Mouse (Mus musculus) thymus, postnatal 36 days (tissue): ENCODE data around the gene Hadhb.
"Not testable (repeated sequence)": the region's sequence is repeated elsewhere in the genome, so short reads cannot be mapped to it uniquely, and the experiment has no call there.

Experiments used
- DNase-seq, 2 experiments: peaks; one replicate each; pipeline ENCODE4 v3.0.0; 2022; ENCODE audit warnings: mixed read lengths in 2 of 2

Hadhb gene

GRCm38 (mm10) chr5:30187687-30188485 is 32.8 kb downstream of the Hadhb start:
- DNase-seq = no peak

- no peak for DNase-seq
These were observed 37.4 kb downstream of the Hadhb start for GRCm38 (mm10) chr5:30192452-30192851.

- no peak for DNase-seq
These were observed 40.3 kb downstream of the Hadhb start for GRCm38 (mm10) chr5:30195340-30195739.

DNA sequence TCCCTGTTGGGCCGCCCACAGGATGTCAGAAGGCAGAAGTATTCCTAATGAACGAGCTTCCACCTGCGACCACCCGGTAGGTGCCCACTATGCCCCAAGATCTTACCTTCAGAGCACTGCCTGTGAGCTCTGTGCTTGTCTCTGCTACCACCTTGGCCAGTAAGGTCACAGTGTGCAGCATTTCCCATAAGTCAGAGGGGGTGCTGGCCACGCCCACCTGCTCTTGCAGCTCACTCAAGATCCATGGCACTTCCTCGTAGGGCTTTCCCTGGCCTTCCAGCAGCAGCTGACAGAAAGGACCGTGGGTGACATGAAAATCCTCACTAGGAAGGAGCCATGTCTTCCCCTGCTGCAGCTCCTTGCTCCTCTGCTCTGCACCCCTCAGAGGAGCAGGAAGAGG is 43.2 kb downstream of the Hadhb start:
- DNase-seq = peak in 1 of 2 experiments; percentile 22

DNA sequence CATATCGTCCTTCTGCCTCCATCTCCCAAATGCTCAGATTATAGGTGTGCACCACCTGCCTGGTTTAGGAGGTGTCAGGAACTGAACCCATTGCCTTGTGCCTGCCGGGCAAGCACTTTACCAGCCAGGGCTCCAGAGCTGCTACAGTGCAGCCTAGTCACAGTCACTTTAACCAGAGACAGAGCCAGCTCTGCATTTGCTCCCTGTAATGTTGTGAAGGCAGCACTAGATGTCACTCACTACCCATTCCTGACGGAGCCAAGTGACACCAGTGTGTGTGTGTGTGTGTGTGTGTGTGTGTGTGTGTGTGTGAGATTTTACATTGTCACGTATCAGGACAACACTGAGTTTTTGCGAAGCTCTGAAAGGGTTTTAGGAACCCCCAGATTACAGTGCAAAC is 46.5 kb downstream of the Hadhb start:
- no peak for DNase-seq

DNA sequence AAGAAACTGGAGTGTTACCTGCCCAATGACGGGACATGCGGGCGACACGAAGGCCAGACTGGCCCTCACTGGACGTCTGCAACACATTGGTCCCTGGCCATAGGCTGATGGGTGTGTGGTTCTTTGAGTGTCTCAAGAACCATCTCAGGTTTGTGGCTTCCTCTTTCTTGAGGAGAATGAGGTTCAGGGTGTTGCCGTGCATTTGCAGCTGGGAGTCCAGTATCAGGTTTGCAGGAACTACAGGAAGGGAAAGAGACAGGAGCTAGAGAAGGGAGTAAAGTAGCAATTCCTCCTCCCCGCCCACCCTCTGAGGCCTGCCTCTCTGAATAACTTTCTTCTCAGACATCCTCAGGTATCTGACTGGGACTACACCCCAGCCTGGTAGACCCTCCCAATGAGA is 47.2 kb downstream of the Hadhb start:
- DNase-seq = no peak

GRCm38 (mm10) chr5:30203216-30203885 is 48.3 kb downstream of the Hadhb start:
- DNase-seq = no peak

GRCm38 (mm10) chr5:30204441-30204840 is 49.4 kb downstream of the Hadhb start:
- no peak for DNase-seq

GRCm38 (mm10) chr5:30205034-30205433 is 50.0 kb downstream of the Hadhb start:
- no peak for DNase-seq

DNA sequence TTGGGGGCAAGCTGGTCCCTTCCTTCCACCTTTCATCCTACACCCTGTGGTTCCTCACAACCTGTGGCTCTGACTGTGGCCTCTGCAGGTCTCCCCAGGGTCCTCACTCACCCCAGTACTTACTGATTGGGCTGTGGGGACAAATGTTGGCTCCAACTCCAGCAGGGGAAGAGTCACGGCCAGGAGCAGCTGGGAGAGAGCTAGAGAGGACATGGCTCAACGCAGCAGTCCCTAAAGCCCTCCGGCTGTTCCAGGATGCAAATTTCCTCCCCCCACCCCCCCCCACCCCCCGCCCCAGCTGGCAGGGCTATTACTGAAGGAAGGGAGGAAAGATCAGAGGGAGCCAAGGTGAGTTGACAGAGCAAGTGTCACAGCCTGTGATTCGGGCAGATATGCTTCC is 50.4 kb downstream of the Hadhb start, which contains the start of gene Adgrf3:
TSS of gene Adgrf3 (minus strand) at position 230 of the 400 bp plus-strand sequence.
- DNase-seq = no peak

- DNase-seq = peak; percentile 27 to 35
These were observed 52.2 kb downstream of the Hadhb start for GRCm38 (mm10) chr5:30207276-30207675.

DNA sequence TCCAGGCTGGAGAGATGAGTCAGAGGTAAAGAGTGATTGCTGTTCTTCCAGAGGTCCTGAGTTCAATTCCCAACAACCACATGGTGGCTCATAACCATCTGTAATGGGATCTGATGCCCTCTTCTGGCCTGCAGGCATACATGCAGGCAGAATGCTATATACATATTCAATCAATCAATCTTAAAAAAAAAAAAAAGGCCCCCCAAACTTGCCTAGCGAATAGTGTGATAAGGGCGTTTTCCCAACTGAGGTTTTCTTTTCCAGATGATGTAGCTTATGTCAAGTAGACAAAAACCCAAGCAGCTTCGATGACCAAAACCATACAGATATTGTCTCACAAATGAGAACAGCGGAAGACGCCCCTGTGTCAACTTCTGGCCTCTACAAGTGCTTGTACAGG is 55.7 kb downstream of the Hadhb start:
- not testable (repeated sequence) for DNase-seq

DNA sequence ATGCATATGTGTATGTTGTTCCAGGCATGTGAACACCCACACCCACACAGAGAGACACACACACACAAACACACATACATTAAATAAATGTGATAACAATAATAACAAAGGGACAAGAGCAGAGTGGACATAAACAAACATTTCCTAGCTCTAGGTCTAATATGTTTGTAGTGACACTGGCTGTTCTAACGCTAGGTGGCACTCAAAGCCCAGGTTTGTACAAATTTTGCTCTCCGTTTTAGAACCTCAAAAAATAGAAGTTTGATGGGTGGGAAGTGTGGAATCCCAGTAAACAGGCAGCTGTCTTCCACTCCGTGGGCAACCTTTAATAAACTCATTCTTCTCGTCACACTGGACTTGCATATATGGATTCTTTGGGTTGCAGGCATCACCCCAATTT is 59.8 kb downstream of the Hadhb start:
- peak; percentile 39 to 55 for DNase-seq

DNA sequence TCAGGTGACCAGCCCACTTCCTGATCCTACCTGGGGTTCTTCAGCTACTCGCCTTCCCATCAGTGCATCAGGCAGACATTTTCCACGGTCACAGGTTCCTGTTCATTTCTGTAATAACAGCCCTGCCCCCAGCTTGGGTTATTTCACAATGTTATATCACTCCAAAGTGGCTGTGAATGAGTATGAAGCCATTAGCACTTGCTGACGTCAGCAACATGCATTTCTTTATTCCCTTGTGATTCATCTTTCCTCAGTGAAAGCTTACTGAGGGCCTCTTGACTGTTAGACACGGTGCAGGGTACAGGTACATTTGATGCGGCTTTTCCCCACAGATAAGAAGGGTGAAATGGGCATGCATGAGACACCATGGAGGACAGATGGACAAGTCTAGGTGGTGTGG is 60.9 kb downstream of the Hadhb start:
- DNase-seq = no peak

DNA sequence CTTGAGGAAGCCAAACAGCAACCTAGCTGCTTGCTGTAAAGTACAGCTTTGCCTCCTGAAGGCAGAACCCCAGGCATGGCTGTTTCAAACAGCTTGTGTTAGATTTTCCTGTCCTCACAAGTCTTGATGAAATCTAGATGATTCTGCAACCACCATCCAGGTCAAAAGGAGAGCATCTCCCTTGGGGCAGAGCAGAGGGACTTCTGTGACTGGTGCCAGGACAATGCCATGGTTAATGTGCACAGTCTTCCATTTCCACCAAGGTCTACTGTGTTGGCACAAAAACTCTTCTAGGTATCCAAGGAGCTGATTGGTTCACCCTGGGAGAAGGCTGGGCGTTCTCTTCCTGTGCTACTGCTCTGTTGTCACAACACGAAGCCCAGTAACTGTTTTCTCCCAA is 64.7 kb downstream of the Hadhb start:
- no peak for DNase-seq

DNA sequence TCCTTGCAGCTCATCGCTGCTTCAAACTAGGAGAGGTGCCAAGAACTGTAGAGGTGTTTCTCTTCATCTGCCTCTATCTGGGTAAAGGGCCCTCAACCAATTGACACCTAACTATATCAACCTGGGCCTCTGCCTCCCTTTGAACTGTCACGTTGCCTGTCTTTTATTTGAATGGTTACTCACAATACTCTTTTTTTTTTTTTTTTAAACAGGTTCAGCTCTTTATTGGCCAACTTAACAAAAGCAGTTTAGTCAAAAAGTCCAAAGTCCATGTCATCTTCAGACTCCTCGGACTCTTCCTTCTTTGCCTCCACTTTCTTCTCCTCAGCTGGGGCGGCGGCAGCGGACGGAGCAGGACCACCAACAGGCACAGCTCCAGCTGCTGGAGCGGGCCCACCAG is 65.6 kb downstream of the Hadhb start:
- DNase-seq = no peak

- no peak for DNase-seq
These were observed 67.6 kb downstream of the Hadhb start for GRCm38 (mm10) chr5:30222681-30223080.

- DNase-seq = peak; percentile 58 to 64
These were observed 75.9 kb downstream of the Hadhb start for GRCm38 (mm10) chr5:30230901-30231300.

- no peak for DNase-seq
These were observed 76.8 kb downstream of the Hadhb start for GRCm38 (mm10) chr5:30231891-30232270.

DNA sequence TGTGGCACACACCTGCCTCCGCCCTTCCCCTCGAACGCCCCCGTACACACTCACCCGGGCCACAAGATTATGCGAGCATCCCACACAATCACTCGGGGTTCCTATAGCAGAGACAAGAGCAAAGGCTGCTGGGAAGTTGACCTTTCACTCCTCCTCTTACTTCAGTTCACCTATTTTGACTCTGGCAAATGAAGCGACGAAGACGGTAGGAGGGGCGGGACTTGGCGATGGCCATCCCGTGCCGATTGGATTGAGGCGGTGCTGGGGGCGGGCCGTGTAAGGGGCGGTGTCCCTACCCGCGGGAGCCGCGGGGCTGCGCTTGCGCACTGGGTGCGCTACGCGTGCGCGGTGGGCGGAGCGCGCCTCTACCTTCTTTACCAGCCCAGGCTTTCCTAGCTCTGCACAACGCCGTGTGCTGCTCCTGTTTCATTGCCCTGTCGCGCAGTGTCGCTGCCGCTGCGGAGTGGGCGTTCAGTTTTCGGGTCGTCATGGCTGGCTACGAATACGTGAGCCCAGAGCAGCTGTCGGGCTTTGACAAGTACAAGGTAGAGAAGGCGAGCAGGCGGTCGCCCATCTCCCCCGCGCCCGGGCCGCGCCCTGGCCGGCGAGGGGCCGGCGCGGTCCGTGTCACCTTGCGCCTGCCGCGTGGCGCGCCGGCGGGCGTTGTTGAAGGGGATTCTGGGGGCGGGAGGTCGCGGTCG is 77.4 kb downstream of the Hadhb start, which contains the start of gene Selenoi:
TSS of gene Selenoi (plus strand) at position 311 of the 701 bp plus-strand sequence.
- DNase-seq = peak; percentile 99 to 100

DNA sequence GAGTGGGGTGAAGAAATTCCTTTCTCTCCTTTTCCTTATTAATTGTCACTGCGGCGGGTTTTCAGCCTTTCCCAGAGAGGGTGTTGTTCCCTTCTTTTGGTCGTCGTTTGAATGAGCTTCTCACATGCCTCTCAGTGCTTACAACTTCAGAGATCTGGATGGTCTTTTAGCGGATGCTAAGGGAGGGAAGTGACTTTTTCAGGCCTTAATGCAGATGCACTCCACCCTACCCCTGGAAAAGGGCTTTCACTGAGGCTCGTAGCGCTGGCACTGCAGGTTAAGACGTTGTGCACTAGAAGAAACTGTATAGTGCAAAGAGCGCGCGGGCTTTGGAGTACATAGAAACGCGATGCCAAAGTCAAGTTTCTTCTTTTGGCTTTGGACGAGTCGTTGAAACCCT is 78.0 kb downstream of the Hadhb start:
- peak; percentile 32 to 39 for DNase-seq

- no peak for DNase-seq
These were observed 78.9 kb downstream of the Hadhb start for GRCm38 (mm10) chr5:30233979-30234378.
